Mouse (Mus musculus): ENCODE data around the gene C2cd2l. TPM values are rescaled to one million over a fixed set of nuclear protein-coding genes. Genes with fewer than 3 reads are reported as not detected.

Gene C2cd2l
- polyA plus RNA-seq, 1 experiment from 2014 or later = 6.7 TPM

DNA sequence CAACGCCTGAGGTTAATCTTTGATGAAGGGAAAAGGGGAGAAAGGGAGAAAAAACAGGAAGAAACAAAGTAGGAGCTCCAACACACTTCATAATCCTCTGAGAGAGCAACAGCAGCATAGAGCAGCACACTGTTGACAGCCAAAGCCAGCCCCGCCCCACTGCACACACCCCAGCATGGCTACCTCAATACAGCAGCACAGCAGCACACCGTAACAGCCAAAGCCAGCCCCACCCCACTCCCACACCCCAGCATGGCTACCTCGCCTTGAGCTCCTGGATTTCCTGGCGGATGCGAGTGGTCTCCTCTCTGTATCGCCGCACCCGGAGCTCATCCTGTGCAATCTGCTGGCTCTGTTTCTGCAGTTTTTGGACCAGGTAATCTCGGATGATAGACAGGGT, 32.3 kb upstream of the C2cd2l start:
- DNase-seq = no peak
- Histone ChIP-seq H3K9me3 (ENCODE audit: low read depth, low read length) (no peaks in the 10 kb centered on the region), H3K27ac (ENCODE audit: low read depth) (no peak overlapping the region), H3K4me2 (no peak overlapping the region), H3K9ac (no peak overlapping the region), H3K36me3 (ENCODE audit: insufficient read depth) (peaks cover 96% of the 10 kb centered on the region), H3K4me3 (ENCODE audit: low read depth, low read length) (no peak overlapping the region), H3K27me3 (ENCODE audit: insufficient read depth, low read length) (no peaks in the 10 kb centered on the region), H3K4me1 (ENCODE audit: insufficient read depth) (no peaks in the 10 kb centered on the region)
- ATAC-seq (ENCODE audit: insufficient read depth) = no peak
- TF ChIP-seq CTCF (IDR thresholded peaks at IDR 0.05; ENCODE audit: low read depth) = no peak
- WGBS = 87% methylated on average over 10 of the region's 10 CpGs

DNA sequence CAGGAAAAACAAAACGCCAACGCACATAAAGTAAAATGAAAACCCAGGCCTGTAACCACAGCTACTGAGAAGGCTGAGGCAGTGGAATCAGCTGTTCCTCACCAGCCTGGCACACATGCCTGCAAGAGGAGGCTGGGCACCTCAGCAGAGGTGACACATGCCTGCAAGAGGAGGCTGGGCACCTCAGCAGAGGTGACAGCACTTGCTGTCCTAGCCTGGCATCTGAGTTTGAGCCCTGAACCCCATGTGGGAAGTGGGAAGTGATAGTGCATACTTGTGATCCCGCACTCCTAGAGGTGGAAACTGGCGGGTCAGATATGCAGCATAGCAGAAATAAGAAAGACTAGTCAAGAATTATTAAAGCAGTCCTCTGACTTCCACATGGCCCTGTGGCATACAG, 31.3 kb upstream of the C2cd2l start:
- H3K4me1 ChIP-seq (ENCODE audit: insufficient read depth) = no peaks in the 10 kb centered on the region
- H3K9me3 ChIP-seq (ENCODE audit: low read depth, low read length) = no peaks in the 10 kb centered on the region
- H3K36me3 ChIP-seq (ENCODE audit: insufficient read depth) = peaks cover 96% of the 10 kb centered on the region
- H3K4me2 ChIP-seq = no peak overlapping the region
- H3K27me3 ChIP-seq (ENCODE audit: insufficient read depth, low read length) = no peaks in the 10 kb centered on the region
- no peak overlapping the region for H3K9ac ChIP-seq
- WGBS = 93% methylated on average over 4 of the region's 4 CpGs
- no peak overlapping the region for H3K4me3 ChIP-seq (ENCODE audit: low read depth, low read length)
- no peak for ATAC-seq (ENCODE audit: insufficient read depth)
- no peak overlapping the region for H3K27ac ChIP-seq (ENCODE audit: low read depth)
- TF ChIP-seq CTCF (IDR thresholded peaks at IDR 0.05; ENCODE audit: low read depth) = no peak
- no peak for DNase-seq

- peak; percentile 30 for TF ChIP-seq CTCF (IDR thresholded peaks at IDR 0.05; ENCODE audit: low read depth)
- no peak overlapping the region for H3K9ac ChIP-seq
- no peak overlapping the region for H3K27ac ChIP-seq (ENCODE audit: low read depth)
- H3K36me3 ChIP-seq (ENCODE audit: insufficient read depth) = peaks cover 69% of the 10 kb centered on the region
- 96% methylated on average over 4 of the region's 4 CpGs for WGBS
- no peak overlapping the region for H3K4me2 ChIP-seq
- H3K4me1 ChIP-seq (ENCODE audit: insufficient read depth) = no peaks in the 10 kb centered on the region
- no peak for ATAC-seq (ENCODE audit: insufficient read depth)
- DNase-seq = no peak
- no peaks in the 10 kb centered on the region for H3K9me3 ChIP-seq (ENCODE audit: low read depth, low read length)
- H3K27me3 ChIP-seq (ENCODE audit: insufficient read depth, low read length) = no peaks in the 10 kb centered on the region
- H3K4me3 ChIP-seq (ENCODE audit: low read depth, low read length) = no peak overlapping the region
Measured at GRCm38 (mm10) chr9:44348546-44348945, 28.5 kb upstream of the C2cd2l start.

DNA sequence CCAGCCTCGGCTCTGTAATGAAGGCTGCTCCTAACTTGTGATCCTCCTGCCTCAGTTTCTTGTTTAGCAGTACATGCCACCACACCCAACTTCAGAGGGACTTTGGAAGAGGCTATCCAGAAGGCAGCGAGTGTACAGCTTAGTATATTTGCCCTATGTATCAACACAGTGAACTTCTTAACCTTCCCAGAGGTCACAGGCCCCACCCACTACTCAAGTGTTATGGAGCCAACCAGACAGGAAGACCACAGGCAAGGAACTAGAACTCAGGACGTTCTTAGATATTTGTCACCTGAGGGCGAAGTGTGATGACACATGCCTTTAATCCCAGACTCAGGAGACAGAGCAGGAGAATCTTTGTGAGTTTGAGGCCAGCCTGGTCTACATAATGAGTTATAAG, 27.5 kb upstream of the C2cd2l start:
- H3K9ac ChIP-seq = no peak overlapping the region
- no peak overlapping the region for H3K27ac ChIP-seq (ENCODE audit: low read depth)
- peaks cover 60% of the 10 kb centered on the region for H3K36me3 ChIP-seq (ENCODE audit: insufficient read depth)
- H3K4me2 ChIP-seq = no peak overlapping the region
- TF ChIP-seq CTCF (IDR thresholded peaks at IDR 0.05; ENCODE audit: low read depth) = no peak
- no peak overlapping the region for H3K4me3 ChIP-seq (ENCODE audit: low read depth, low read length)
- ATAC-seq (ENCODE audit: insufficient read depth) (no peak), DNase-seq (no peak)
- 82% methylated on average over 4 of the region's 4 CpGs for WGBS
- no peaks in the 10 kb centered on the region for H3K9me3 ChIP-seq (ENCODE audit: low read depth, low read length)
- H3K4me1 ChIP-seq (ENCODE audit: insufficient read depth) = no peaks in the 10 kb centered on the region
- no peaks in the 10 kb centered on the region for H3K27me3 ChIP-seq (ENCODE audit: insufficient read depth, low read length)

- Histone ChIP-seq H3K36me3 (ENCODE audit: insufficient read depth) (peaks cover 55% of the 10 kb centered on the region), H3K27me3 (ENCODE audit: insufficient read depth, low read length) (no peaks in the 10 kb centered on the region), H3K9me3 (ENCODE audit: low read depth, low read length) (no peaks in the 10 kb centered on the region), H3K4me2 (no peak overlapping the region), H3K9ac (no peak overlapping the region), H3K4me1 (ENCODE audit: insufficient read depth) (no peaks in the 10 kb centered on the region), H3K4me3 (ENCODE audit: low read depth, low read length) (no peak overlapping the region), H3K27ac (ENCODE audit: low read depth) (no peak overlapping the region)
- no peak for ATAC-seq (ENCODE audit: insufficient read depth)
- no peak for TF ChIP-seq CTCF (IDR thresholded peaks at IDR 0.05; ENCODE audit: low read depth)
- 93% methylated on average over 9 of the region's 9 CpGs for WGBS
- no peak for DNase-seq
Measured at GRCm38 (mm10) chr9:44347166-44347565, 27.1 kb upstream of the C2cd2l start.

DNA sequence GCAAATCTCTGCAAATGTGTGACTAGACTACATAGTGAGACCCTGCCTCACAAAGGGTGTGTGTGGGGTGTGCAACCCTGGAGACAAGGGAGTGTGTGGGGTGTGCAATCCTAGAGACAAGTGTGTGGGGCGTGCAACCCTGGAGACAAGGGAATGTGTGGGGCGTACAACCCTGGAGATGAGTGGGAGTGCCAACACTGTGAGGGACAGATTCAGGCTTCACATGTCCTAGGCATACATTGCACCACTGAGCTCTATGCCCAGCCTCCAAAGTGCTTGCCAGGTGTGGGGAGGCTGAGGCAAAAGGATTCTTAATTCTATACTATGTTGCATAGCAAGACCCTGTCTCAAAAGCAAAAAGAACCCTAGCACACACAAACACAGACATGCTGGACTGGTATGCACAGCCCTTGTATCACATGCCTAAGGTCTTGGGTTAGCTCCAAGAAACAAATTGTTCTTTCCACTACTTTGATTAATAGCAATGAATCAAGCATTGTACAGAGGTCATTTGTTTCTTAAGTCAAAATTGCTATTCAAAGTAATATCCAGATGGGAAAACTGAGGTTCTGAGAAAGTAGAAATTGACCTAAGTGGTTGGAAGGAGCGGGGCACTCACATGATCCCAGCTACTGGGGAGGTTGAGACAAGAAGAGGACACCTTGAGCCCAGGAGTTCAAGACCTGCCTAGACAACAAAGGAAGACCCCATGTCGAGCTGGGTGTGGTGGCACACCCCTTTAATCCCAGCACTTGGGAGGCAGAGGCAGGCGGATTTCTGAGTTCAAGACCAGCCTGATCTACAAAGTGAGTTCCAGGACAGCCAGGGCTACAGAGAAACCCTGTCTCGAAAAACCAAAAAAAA, 25.7 kb upstream of the C2cd2l start:
- Histone ChIP-seq H3K27me3 (ENCODE audit: insufficient read depth, low read length) (no peaks in the 10 kb centered on the region), H3K4me3 (ENCODE audit: low read depth, low read length) (no peak overlapping the region), H3K9ac (no peak overlapping the region), H3K4me2 (no peak overlapping the region), H3K9me3 (ENCODE audit: low read depth, low read length) (no peaks in the 10 kb centered on the region), H3K4me1 (ENCODE audit: insufficient read depth) (no peaks in the 10 kb centered on the region), H3K36me3 (ENCODE audit: insufficient read depth) (peaks cover 49% of the 10 kb centered on the region), H3K27ac (ENCODE audit: low read depth) (no peak overlapping the region)
- TF ChIP-seq CTCF (IDR thresholded peaks at IDR 0.05; ENCODE audit: low read depth) = no peak
- whole genome bisulfite sequencing = 86% methylated on average over 6 of the region's 6 CpGs
- ATAC-seq (ENCODE audit: insufficient read depth) (no peak), DNase-seq (no peak)

DNA sequence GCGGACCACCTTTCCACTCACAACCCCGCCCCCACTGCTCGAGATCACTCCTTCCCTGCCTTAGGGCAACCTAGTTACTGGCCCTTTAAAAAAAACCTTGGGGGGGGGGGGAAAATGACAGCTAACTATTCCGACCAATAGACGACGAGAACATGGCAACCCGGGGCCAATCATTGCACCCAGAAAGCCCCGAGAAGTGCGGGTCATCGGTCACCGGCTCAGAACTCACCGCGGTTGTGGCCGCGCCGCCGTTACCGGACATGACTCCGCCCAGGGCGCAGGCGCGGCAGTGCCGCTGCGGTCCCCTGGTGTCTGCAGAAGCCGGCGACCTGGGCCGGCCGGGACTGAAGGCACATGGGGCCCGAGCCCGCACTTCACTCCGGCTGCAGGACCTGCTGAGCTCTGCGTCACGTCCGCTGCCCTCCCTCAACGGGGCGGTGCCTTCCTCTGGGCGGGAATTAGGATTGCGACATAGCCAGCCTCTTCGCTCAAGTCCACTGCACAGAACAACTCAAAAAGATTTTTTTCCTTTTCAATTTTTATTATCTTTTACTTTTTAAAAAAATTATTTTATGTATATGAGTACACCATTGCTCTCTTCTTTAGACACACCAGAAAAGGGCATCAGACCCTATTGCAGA, 23.8 kb upstream of the C2cd2l start, which contains the start of gene Hmbs:
Hmbs (minus strand) TSS at position 448 of the 641 bp plus-strand sequence.
- DNase-seq (peak; percentile 97), ATAC-seq (ENCODE audit: insufficient read depth) (peak; percentile 95)
- Histone ChIP-seq H3K36me3 (ENCODE audit: insufficient read depth) (peaks cover 45% of the 10 kb centered on the region), H3K27me3 (ENCODE audit: insufficient read depth, low read length) (no peaks in the 10 kb centered on the region), H3K4me1 (ENCODE audit: insufficient read depth) (no peaks in the 10 kb centered on the region), H3K9me3 (ENCODE audit: low read depth, low read length) (no peaks in the 10 kb centered on the region), H3K4me3 (ENCODE audit: low read depth, low read length) (peak within 1 kb of the TSS; percentile 76), H3K4me2 (peak within 1 kb of the TSS; percentile 82), H3K27ac (ENCODE audit: low read depth) (peak within 1 kb of the TSS; percentile 98), H3K9ac (peak within 1 kb of the TSS; percentile 74)
- no peak for TF ChIP-seq CTCF (IDR thresholded peaks at IDR 0.05; ENCODE audit: low read depth)
- WGBS = under 1% methylated on average over 39 of the region's 39 CpGs

Data from lung, embryonic 14.5 days (tissue).